Mouse (Mus musculus): ENCODE results near the gene Slc5a8. TPM values are rescaled to one million over a fixed set of nuclear protein-coding genes. Genes with fewer than 3 reads are reported as not detected.

Gene Slc5a8
- polyA plus RNA-seq, 1 experiment from 2014 or later: 3.7 TPM

DNA sequence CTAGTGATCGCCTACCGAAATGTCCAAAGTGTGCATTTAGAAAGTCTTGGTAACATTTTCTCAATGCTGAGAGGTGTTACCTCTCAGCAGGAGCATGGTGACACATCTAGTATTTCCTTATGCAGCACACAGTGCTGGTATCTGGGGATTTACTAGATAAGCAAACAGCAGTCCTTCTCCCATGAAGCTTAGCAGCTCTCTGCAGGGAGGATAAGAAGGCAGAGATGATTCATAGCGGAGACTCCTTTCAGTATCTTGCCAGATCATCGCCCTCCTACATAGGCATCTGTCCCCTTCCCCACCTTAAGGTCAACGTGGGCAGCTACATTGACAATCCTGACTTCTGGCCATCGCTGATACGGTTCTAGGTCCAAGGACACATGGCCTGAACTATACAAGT is 8.4 kb upstream of the Slc5a8 start:
- H3K9me3 ChIP-seq (ENCODE audit: control insufficient read depth, low read length): no peaks in the 10 kb centered on the region
- H3K9ac ChIP-seq (ENCODE audit: low read depth, low read length): no peak overlapping the region
- no peak overlapping the region for H3K4me2 ChIP-seq (replicated peaks; ENCODE audit: low read depth, low read length)
- no peak overlapping the region for H3K27ac ChIP-seq (ENCODE audit: low read depth, low read length)
- 82% methylated on average over 7 of the region's 7 CpGs for WGBS
- no peak overlapping the region for H3K4me3 ChIP-seq (ENCODE audit: low read length)
- H3K27me3 ChIP-seq (ENCODE audit: control insufficient read depth, insufficient read depth, low read length): no peaks in the 10 kb centered on the region
- ATAC-seq (ENCODE audit: low FRiP score, low TSS enrichment): no peak
- no peaks in the 10 kb centered on the region for H3K4me1 ChIP-seq (ENCODE audit: control insufficient read depth, insufficient read depth, low read length)
- H3K36me3 ChIP-seq (ENCODE audit: control insufficient read depth, insufficient read depth, low read length): no peaks in the 10 kb centered on the region

DNA sequence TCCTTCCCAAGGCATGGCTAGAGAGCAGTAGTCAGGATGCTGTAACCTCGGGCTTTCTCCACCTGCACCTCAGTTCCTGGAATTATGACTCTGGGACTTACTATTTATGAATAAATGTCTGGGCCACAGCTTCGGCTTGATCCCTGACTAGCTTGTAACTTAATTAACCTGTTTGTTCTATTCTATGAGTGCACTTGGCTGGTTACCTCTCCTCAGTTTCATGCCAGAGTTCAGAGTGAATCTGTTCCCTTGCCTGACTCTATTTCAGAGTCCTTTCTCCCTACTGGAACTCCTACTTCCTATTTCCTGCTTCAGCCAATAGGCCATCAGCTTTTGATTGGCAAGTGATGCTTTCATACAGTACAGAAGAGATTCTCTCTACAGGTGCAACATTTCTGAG is 2.1 kb upstream of the Slc5a8 start:
- H3K27me3 ChIP-seq (ENCODE audit: control insufficient read depth, insufficient read depth, low read length): peaks cover 17% of the 10 kb centered on the region
- no peak overlapping the region for H3K9ac ChIP-seq (ENCODE audit: low read depth, low read length)
- no peak for ATAC-seq (ENCODE audit: low FRiP score, low TSS enrichment)
- H3K36me3 ChIP-seq (ENCODE audit: control insufficient read depth, insufficient read depth, low read length): no peaks in the 10 kb centered on the region
- H3K4me1 ChIP-seq (ENCODE audit: control insufficient read depth, insufficient read depth, low read length): 0 out of 2 replicates have a peak, but pooled peaks cover 3% of the 10 kb centered on the region
- H3K4me2 ChIP-seq (replicated peaks; ENCODE audit: low read depth, low read length): no peak overlapping the region
- no peak overlapping the region for H3K4me3 ChIP-seq (ENCODE audit: low read length)
- 93% methylated on average over 2 of the region's 2 CpGs for WGBS
- no peaks in the 10 kb centered on the region for H3K9me3 ChIP-seq (ENCODE audit: control insufficient read depth, low read length)
- H3K27ac ChIP-seq (ENCODE audit: low read depth, low read length): no peak overlapping the region

GRCm38 (mm10) chr10:88884836-88885235 is 956 bp upstream of the Slc5a8 start:
- Histone ChIP-seq H3K4me2 (replicated peaks; ENCODE audit: low read depth, low read length) (no peak overlapping the region), H3K36me3 (ENCODE audit: control insufficient read depth, insufficient read depth, low read length) (no peaks in the 10 kb centered on the region), H3K4me1 (ENCODE audit: control insufficient read depth, insufficient read depth, low read length) (0 out of 2 replicates have a peak, but pooled peaks cover 3% of the 10 kb centered on the region), H3K4me3 (ENCODE audit: low read length) (no peak overlapping the region), H3K27ac (ENCODE audit: low read depth, low read length) (no peak overlapping the region), H3K27me3 (ENCODE audit: control insufficient read depth, insufficient read depth, low read length) (peaks cover 17% of the 10 kb centered on the region), H3K9me3 (ENCODE audit: control insufficient read depth, low read length) (no peaks in the 10 kb centered on the region), H3K9ac (ENCODE audit: low read depth, low read length) (no peak overlapping the region)
- WGBS: 78% methylated on average over 6 of the region's 6 CpGs
- ATAC-seq (ENCODE audit: low FRiP score, low TSS enrichment): no peak

- Histone ChIP-seq H3K4me3 (ENCODE audit: low read length) (peak overlapping the region; percentile 34), H3K36me3 (ENCODE audit: control insufficient read depth, insufficient read depth, low read length) (no peaks in the 10 kb centered on the region), H3K9me3 (ENCODE audit: control insufficient read depth, low read length) (no peaks in the 10 kb centered on the region), H3K4me1 (ENCODE audit: control insufficient read depth, insufficient read depth, low read length) (0 out of 2 replicates have a peak, but pooled peaks cover 3% of the 10 kb centered on the region), H3K9ac (ENCODE audit: low read depth, low read length) (no peak overlapping the region), H3K27me3 (ENCODE audit: control insufficient read depth, insufficient read depth, low read length) (peaks cover 17% of the 10 kb centered on the region), H3K4me2 (replicated peaks; ENCODE audit: low read depth, low read length) (peak overlapping the region; percentile 60), H3K27ac (ENCODE audit: low read depth, low read length) (no peak overlapping the region)
- peak; percentile 68 for ATAC-seq (ENCODE audit: low FRiP score, low TSS enrichment)
- WGBS: 3% methylated on average over 32 of the region's 32 CpGs
Observed at GRCm38 (mm10) chr10:88886114-88886513, 322 bp downstream of the Slc5a8 start.

DNA sequence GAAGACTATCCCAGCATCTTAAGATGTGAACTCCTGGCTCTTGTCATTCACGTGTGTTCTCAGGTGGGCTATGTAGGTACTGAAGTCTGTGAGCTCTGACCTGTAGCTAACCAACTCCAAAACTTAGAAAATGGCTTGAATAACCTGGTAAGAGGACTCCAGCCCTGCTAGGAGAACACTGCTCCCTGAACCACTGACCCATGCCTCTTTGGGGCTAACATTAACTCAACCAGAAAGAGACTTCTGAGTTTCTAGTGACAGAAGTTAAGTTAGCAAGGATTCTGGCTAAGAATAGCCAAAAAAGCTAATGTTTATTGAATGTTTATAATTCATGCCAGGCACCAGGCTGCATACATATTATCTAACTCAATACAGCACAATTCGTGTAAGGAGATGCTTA is 2.6 kb downstream of the Slc5a8 start:
- Histone ChIP-seq H3K27me3 (ENCODE audit: control insufficient read depth, insufficient read depth, low read length) (peaks cover 17% of the 10 kb centered on the region), H3K27ac (ENCODE audit: low read depth, low read length) (no peak overlapping the region), H3K4me2 (replicated peaks; ENCODE audit: low read depth, low read length) (no peak overlapping the region), H3K4me3 (ENCODE audit: low read length) (no peak overlapping the region), H3K36me3 (ENCODE audit: control insufficient read depth, insufficient read depth, low read length) (no peaks in the 10 kb centered on the region), H3K4me1 (ENCODE audit: control insufficient read depth, insufficient read depth, low read length) (0 out of 2 replicates have a peak, but pooled peaks cover 3% of the 10 kb centered on the region), H3K9ac (ENCODE audit: low read depth, low read length) (no peak overlapping the region), H3K9me3 (ENCODE audit: control insufficient read depth, low read length) (no peaks in the 10 kb centered on the region)
- 73% methylated on average over 2 of the region's 2 CpGs for WGBS
- no peak for ATAC-seq (ENCODE audit: low FRiP score, low TSS enrichment)

- no peak for ATAC-seq (ENCODE audit: low FRiP score, low TSS enrichment)
- H3K36me3 ChIP-seq (ENCODE audit: control insufficient read depth, insufficient read depth, low read length): no peaks in the 10 kb centered on the region
- peaks cover 2% of the 10 kb centered on the region for H3K27me3 ChIP-seq (ENCODE audit: control insufficient read depth, insufficient read depth, low read length)
- no peak overlapping the region for H3K4me3 ChIP-seq (ENCODE audit: low read length)
- WGBS: 82% methylated on average over 7 of the region's 7 CpGs
- no peak overlapping the region for H3K27ac ChIP-seq (ENCODE audit: low read depth, low read length)
- no peak overlapping the region for H3K4me2 ChIP-seq (replicated peaks; ENCODE audit: low read depth, low read length)
- H3K9me3 ChIP-seq (ENCODE audit: control insufficient read depth, low read length): no peaks in the 10 kb centered on the region
- H3K4me1 ChIP-seq (ENCODE audit: control insufficient read depth, insufficient read depth, low read length): no peaks in the 10 kb centered on the region
- no peak overlapping the region for H3K9ac ChIP-seq (ENCODE audit: low read depth, low read length)
Observed at GRCm38 (mm10) chr10:88891410-88891809, 5.6 kb downstream of the Slc5a8 start.

GRCm38 (mm10) chr10:88892560-88893087 is 6.8 kb downstream of the Slc5a8 start:
- WGBS: 83% methylated on average over 8 of the region's 8 CpGs
- ATAC-seq (ENCODE audit: low FRiP score, low TSS enrichment): no peak
- H3K27me3 ChIP-seq (ENCODE audit: control insufficient read depth, insufficient read depth, low read length): no peaks in the 10 kb centered on the region
- H3K4me1 ChIP-seq (ENCODE audit: control insufficient read depth, insufficient read depth, low read length): no peaks in the 10 kb centered on the region
- H3K4me2 ChIP-seq (replicated peaks; ENCODE audit: low read depth, low read length): no peak overlapping the region
- H3K9me3 ChIP-seq (ENCODE audit: control insufficient read depth, low read length): no peaks in the 10 kb centered on the region
- H3K36me3 ChIP-seq (ENCODE audit: control insufficient read depth, insufficient read depth, low read length): no peaks in the 10 kb centered on the region
- no peak overlapping the region for H3K4me3 ChIP-seq (ENCODE audit: low read length)
- H3K27ac ChIP-seq (ENCODE audit: low read depth, low read length): no peak overlapping the region
- no peak overlapping the region for H3K9ac ChIP-seq (ENCODE audit: low read depth, low read length)

DNA sequence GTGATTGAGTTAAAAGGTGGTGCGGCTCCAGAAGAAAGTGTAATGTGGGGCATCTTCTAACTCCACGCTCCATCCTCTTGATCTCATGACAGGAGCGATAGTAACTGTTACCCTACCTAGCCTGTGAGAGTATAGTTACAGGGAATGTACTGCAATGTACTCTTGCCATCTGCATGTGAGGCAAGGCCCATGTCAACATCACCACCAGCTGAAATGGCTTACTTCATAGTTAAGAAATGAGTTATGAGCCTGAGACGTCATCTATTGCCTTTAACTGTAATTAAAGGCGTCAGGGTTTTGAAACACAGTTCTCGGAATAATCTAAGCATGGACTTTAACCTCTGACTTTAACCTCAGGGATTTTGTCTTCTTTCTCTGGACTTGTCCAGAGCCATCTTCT is 11.2 kb downstream of the Slc5a8 start:
- WGBS: 76% methylated on average over 6 of the region's 6 CpGs
- Histone ChIP-seq H3K9me3 (ENCODE audit: control insufficient read depth, low read length) (no peaks in the 10 kb centered on the region), H3K4me2 (replicated peaks; ENCODE audit: low read depth, low read length) (no peak overlapping the region), H3K4me3 (ENCODE audit: low read length) (no peak overlapping the region), H3K36me3 (ENCODE audit: control insufficient read depth, insufficient read depth, low read length) (no peaks in the 10 kb centered on the region), H3K27me3 (ENCODE audit: control insufficient read depth, insufficient read depth, low read length) (no peaks in the 10 kb centered on the region), H3K27ac (ENCODE audit: low read depth, low read length) (no peak overlapping the region), H3K4me1 (ENCODE audit: control insufficient read depth, insufficient read depth, low read length) (no peaks in the 10 kb centered on the region), H3K9ac (ENCODE audit: low read depth, low read length) (no peak overlapping the region)
- no peak for ATAC-seq (ENCODE audit: low FRiP score, low TSS enrichment)

- Histone ChIP-seq H3K27ac (ENCODE audit: low read depth, low read length) (no peak overlapping the region), H3K4me2 (replicated peaks; ENCODE audit: low read depth, low read length) (no peak overlapping the region), H3K9ac (ENCODE audit: low read depth, low read length) (no peak overlapping the region), H3K4me3 (ENCODE audit: low read length) (no peak overlapping the region), H3K27me3 (ENCODE audit: control insufficient read depth, insufficient read depth, low read length) (no peaks in the 10 kb centered on the region), H3K9me3 (ENCODE audit: control insufficient read depth, low read length) (no peaks in the 10 kb centered on the region), H3K4me1 (ENCODE audit: control insufficient read depth, insufficient read depth, low read length) (no peaks in the 10 kb centered on the region), H3K36me3 (ENCODE audit: control insufficient read depth, insufficient read depth, low read length) (no peaks in the 10 kb centered on the region)
- no peak for ATAC-seq (ENCODE audit: low FRiP score, low TSS enrichment)
- 84% methylated on average over 12 of the region's 12 CpGs for WGBS
Observed at GRCm38 (mm10) chr10:88949649-88950296, 64.0 kb downstream of the Slc5a8 start.
